Mouse (Mus musculus) midbrain, embryonic 12.5 days (tissue): ENCODE data around the gene Oip5. TPM values are rescaled to one million over a fixed set of nuclear protein-coding genes. Genes with fewer than 3 reads are reported as not detected.

ENCODE experiments used
- ATAC-seq: fragments of 200-750 bp; cut with Nextera tagmentation; 2 replicates; pipeline ENCODE4 v1.8.0; 2017; ENCODE audit warnings: low read depth, moderate TSS enrichment, moderate library complexity; ENCODE audit not compliant: low FRiP score
- H3K27ac ChIP-seq: fragments of 300-500 bp; sonication (generic); replicated peaks from 2 replicates; pipeline ENCODE4 v1.5.1; 2016; ENCODE audit warnings: mild to moderate bottlenecking
- H3K27me3 ChIP-seq: fragments of 300-500 bp; sonication (generic); 2 replicates; pipeline ENCODE4 v1.6.1; 2016; ENCODE audit warnings: mild to moderate bottlenecking
- H3K36me3 ChIP-seq: fragments of 300-500 bp; sonication (generic); 2 replicates; pipeline ENCODE4 v1.6.1; 2016
- H3K4me1 ChIP-seq: fragments of 300-500 bp; sonication (generic); 2 replicates; pipeline ENCODE4 v1.6.1; 2016
- H3K4me2 ChIP-seq: fragments of 300-500 bp; sonication (generic); replicated peaks from 2 replicates; pipeline ENCODE4 v1.6.1; 2016; ENCODE audit warnings: mild to moderate bottlenecking, moderate library complexity
- H3K4me3 ChIP-seq: fragments of 300-500 bp; sonication (generic); 2 replicates; pipeline ENCODE4 v1.5.1; 2016; ENCODE audit warnings: mild to moderate bottlenecking
- H3K9ac ChIP-seq: fragments of 300-500 bp; sonication (generic); replicated peaks from 2 replicates; pipeline ENCODE4 v1.6.1; 2016; ENCODE audit warnings: mild to moderate bottlenecking, moderate library complexity
- H3K9me3 ChIP-seq: fragments of 300-500 bp; sonication (generic); 2 replicates; pipeline ENCODE4 v1.6.1; 2016; ENCODE audit warnings: mild to moderate bottlenecking
- WGBS: fragments of 180-500 bp; shearing (Covaris S2); methylation state at CpG from one replicate; pipeline ENCODE4 v1.1.7; 2016; 5-methylcytosine and 5-hydroxymethylcytosine counted together
- polyA plus RNA-seq: library from polyadenylated mRNA; unstranded; fragments of >200 nt; fragmentation: Nextera tagmentation; extraction: Ambion mirVana; gene quantifications from 2 replicates; pipeline ENCODE4 v1.2.1, GENCODE M21; 2016

Oip5 gene
- polyA plus RNA-seq, 1 experiment from 2014 or later = 29.1 TPM

GRCm38 (mm10) chr2:119581571-119581970 is 36.7 kb downstream of the Oip5 start:
- no peaks in the 10 kb centered on the region for H3K27me3 ChIP-seq
- H3K9me3 ChIP-seq = no peaks in the 10 kb centered on the region
- WGBS = 96% methylated on average over 3 of the region's 3 CpGs
- H3K4me3 ChIP-seq = no peak overlapping the region
- no peak for ATAC-seq
- H3K36me3 ChIP-seq = 0 out of 2 replicates have a peak, but pooled peaks cover 7% of the 10 kb centered on the region
- no peak overlapping the region for H3K9ac ChIP-seq
- H3K27ac ChIP-seq = no peak overlapping the region
- no peak overlapping the region for H3K4me2 ChIP-seq
- no peaks in the 10 kb centered on the region; the same call in 1 of the 2 replicates for H3K4me1 ChIP-seq

GRCm38 (mm10) chr2:119572471-119572870 is 45.8 kb downstream of the Oip5 start:
- H3K4me2 ChIP-seq = no peak overlapping the region
- WGBS = 96% methylated on average over 1 of the region's 1 CpGs
- H3K9me3 ChIP-seq = no peaks in the 10 kb centered on the region
- no peak overlapping the region for H3K4me3 ChIP-seq
- peaks cover 18% of the 10 kb centered on the region for H3K36me3 ChIP-seq
- H3K27me3 ChIP-seq = no peaks in the 10 kb centered on the region
- H3K4me1 ChIP-seq = no peaks in the 10 kb centered on the region
- no peak for ATAC-seq
- H3K9ac ChIP-seq = no peak overlapping the region
- H3K27ac ChIP-seq = no peak overlapping the region

- H3K9me3 ChIP-seq = no peaks in the 10 kb centered on the region
- H3K4me3 ChIP-seq = no peak overlapping the region
- H3K27ac ChIP-seq = no peak overlapping the region
- 91% methylated on average over 7 of the region's 7 CpGs for WGBS
- H3K9ac ChIP-seq = no peak overlapping the region
- H3K36me3 ChIP-seq = peaks cover 26% of the 10 kb centered on the region
- no peak for ATAC-seq
- H3K4me1 ChIP-seq = no peaks in the 10 kb centered on the region
- no peaks in the 10 kb centered on the region for H3K27me3 ChIP-seq
- H3K4me2 ChIP-seq = no peak overlapping the region
These were observed 52.0 kb downstream of the Oip5 start for GRCm38 (mm10) chr2:119566182-119566855.

- Histone ChIP-seq H3K36me3 (peaks cover 26% of the 10 kb centered on the region), H3K27ac (no peak overlapping the region), H3K9me3 (no peaks in the 10 kb centered on the region), H3K4me2 (no peak overlapping the region), H3K4me1 (no peaks in the 10 kb centered on the region), H3K4me3 (no peak overlapping the region), H3K9ac (no peak overlapping the region), H3K27me3 (no peaks in the 10 kb centered on the region)
- 90% methylated on average over 4 of the region's 4 CpGs for WGBS
- no peak for ATAC-seq
These were observed 53.0 kb downstream of the Oip5 start for GRCm38 (mm10) chr2:119565284-119565683.

- Histone ChIP-seq H3K4me2 (no peak overlapping the region), H3K36me3 (peaks cover 23% of the 10 kb centered on the region), H3K4me1 (no peaks in the 10 kb centered on the region), H3K27ac (no peak overlapping the region), H3K27me3 (no peaks in the 10 kb centered on the region), H3K9me3 (no peaks in the 10 kb centered on the region), H3K4me3 (no peak overlapping the region), H3K9ac (no peak overlapping the region)
- no peak for ATAC-seq
- 96% methylated on average over 3 of the region's 3 CpGs for WGBS
These were observed 56.5 kb downstream of the Oip5 start for GRCm38 (mm10) chr2:119561794-119562193.

Other genes with a start within 250 kb of the Oip5 start
- gene Ino80, start 140.8 kb downstream of the Oip5 start, polyA plus RNA-seq = 4.5 and 5.1 TPM in 2 replicates
- gene Exd1, start 70.8 kb downstream of the Oip5 start, polyA plus RNA-seq = 0.52 and 0.54 TPM in 2 replicates
- gene Chp1, start 70.8 kb downstream of the Oip5 start, polyA plus RNA-seq = 58.0 and 61.7 TPM in 2 replicates
- gene Nusap1, start 171 bp downstream of the Oip5 start, polyA plus RNA-seq = 86.3 and 90.9 TPM in 2 replicates
- 39.2 and 41.3 TPM in 2 replicates for gene Ndufaf1, start 44.4 kb upstream of the Oip5 start, polyA plus RNA-seq
- gene Rtf1, start 56.6 kb upstream of the Oip5 start, polyA plus RNA-seq = 68.4 and 78.0 TPM in 2 replicates
- gene Itpka, start 123.9 kb upstream of the Oip5 start, polyA plus RNA-seq = 0.77 and 0.97 TPM in 2 replicates
- 0.26 and 0.50 TPM in 2 replicates for gene Ltk, start 142.0 kb upstream of the Oip5 start, polyA plus RNA-seq
- 35.4 and 35.9 TPM in 2 replicates for gene Rpap1, start 169.1 kb upstream of the Oip5 start, polyA plus RNA-seq
- 25.7 and 29.2 TPM in 2 replicates for gene Tyro3, start 179.3 kb upstream of the Oip5 start, polyA plus RNA-seq